Mouse (Mus musculus) erythroblast, embryonic 14.5 days (primary cell): Measurements from ENCODE around the gene Kank2. TPM values are rescaled to one million over a fixed set of nuclear protein-coding genes. Genes with fewer than 3 reads are reported as not detected.
A peak's percentile ranks its signal among the peaks of the same experiment; 100 is the strongest.

ENCODE experiments used
- H3K27me3 ChIP-seq: 2 replicates; pipeline ENCODE4 v1.6.1; 2012; ENCODE audit warnings: inconsistent platforms; ENCODE audit not compliant: control insufficient read depth
- H3K36me3 ChIP-seq: 2 replicates; pipeline ENCODE4 v1.6.1; 2012; ENCODE audit warnings: mild to moderate bottlenecking, inconsistent platforms; ENCODE audit not compliant: control insufficient read depth
- H3K4me1 ChIP-seq: 2 replicates; pipeline ENCODE4 v1.6.1; 2012; ENCODE audit warnings: inconsistent platforms; ENCODE audit not compliant: control insufficient read depth
- H3K4me3 ChIP-seq: replicated peaks from 2 replicates; pipeline ENCODE3; 2012; ENCODE audit warnings: moderate library complexity, mild to moderate bottlenecking, inconsistent platforms
- H3K9me3 ChIP-seq: 2 replicates; pipeline ENCODE4 v1.6.1; 2012; ENCODE audit warnings: low read length, inconsistent platforms, mixed read lengths; ENCODE audit not compliant: control insufficient read depth
- GATA1 ChIP-seq: IDR thresholded peaks from 2 replicates; pipeline ENCODE4 v1.6.1; 2012; ENCODE audit warnings: low read length, inconsistent platforms, mixed read lengths
- TAL1 ChIP-seq: IDR thresholded peaks from 3 replicates; pipeline ENCODE4 v1.6.1; 2012; ENCODE audit warnings: low read length, inconsistent platforms, mixed read lengths
- polyA plus RNA-seq: library from polyadenylated mRNA; stranded (reverse); fragments of >175 nt; gene quantifications from 2 replicates; pipeline ENCODE4 v1.2.3, GENCODE M21; 2012

Gene Kank2
- polyA plus RNA-seq, 1 experiment: 0.02 TPM

- peaks cover 82% of the 10 kb centered on the region for H3K36me3 ChIP-seq
- TF ChIP-seq GATA1 (no peak), TAL1 (no peak)
Measured at GRCm38 (mm10) chr9:21732288-21732687, 66.3 kb downstream of the Kank2 start.

GRCm38 (mm10) chr9:21729264-21729663 lies 69.3 kb downstream of the Kank2 start:
- Histone ChIP-seq H3K4me3 (no peak overlapping the region), H3K27me3 (no peaks in the 10 kb centered on the region), H3K4me1 (peaks cover 39% of the 10 kb centered on the region), H3K9me3 (peaks cover 2% of the 10 kb centered on the region; the same call in 1 of the 2 replicates), H3K36me3 (peaks cover 64% of the 10 kb centered on the region)
- TF ChIP-seq TAL1: no peak
- TF ChIP-seq GATA1: no peak

More at GRCm38 (mm10) chr9:21732288-21732687, 66.3 kb downstream of the Kank2 start:
- Histone ChIP-seq H3K27me3 (no peaks in the 10 kb centered on the region), H3K4me1 (peaks cover 17% of the 10 kb centered on the region), H3K9me3 (peaks cover 9% of the 10 kb centered on the region), H3K4me3 (no peak overlapping the region)

DNA sequence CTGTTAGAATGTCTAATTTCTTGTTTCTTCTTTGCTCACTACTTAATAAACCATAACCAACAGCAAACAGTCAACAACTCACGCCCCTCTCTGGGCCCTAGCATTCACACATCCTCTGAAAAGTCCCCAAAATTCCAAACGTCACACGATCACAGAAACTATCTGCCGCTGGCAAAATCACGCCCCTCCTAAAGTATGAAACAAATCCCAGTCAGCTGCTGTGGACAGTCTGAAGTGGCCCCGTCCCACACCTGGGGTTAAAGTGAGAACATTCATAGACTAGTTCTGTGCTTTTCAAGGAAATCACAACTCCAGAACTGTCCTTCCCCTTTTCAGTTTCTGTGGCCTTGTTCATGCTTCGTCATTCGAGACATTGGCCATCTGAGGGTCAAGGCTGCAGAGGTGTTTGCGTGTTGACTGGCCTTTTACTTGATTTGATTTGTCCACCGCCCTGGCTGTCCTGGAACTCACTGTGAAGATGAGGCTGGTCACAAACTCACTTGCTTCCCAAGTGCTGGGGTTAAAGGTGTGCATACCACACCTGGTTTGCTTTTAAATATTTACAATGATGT lies 70.2 kb downstream of the Kank2 start:
- TF ChIP-seq TAL1 (no peak), GATA1 (no peak)
- Histone ChIP-seq H3K4me1 (peaks cover 49% of the 10 kb centered on the region), H3K4me3 (no peak overlapping the region)

DNA sequence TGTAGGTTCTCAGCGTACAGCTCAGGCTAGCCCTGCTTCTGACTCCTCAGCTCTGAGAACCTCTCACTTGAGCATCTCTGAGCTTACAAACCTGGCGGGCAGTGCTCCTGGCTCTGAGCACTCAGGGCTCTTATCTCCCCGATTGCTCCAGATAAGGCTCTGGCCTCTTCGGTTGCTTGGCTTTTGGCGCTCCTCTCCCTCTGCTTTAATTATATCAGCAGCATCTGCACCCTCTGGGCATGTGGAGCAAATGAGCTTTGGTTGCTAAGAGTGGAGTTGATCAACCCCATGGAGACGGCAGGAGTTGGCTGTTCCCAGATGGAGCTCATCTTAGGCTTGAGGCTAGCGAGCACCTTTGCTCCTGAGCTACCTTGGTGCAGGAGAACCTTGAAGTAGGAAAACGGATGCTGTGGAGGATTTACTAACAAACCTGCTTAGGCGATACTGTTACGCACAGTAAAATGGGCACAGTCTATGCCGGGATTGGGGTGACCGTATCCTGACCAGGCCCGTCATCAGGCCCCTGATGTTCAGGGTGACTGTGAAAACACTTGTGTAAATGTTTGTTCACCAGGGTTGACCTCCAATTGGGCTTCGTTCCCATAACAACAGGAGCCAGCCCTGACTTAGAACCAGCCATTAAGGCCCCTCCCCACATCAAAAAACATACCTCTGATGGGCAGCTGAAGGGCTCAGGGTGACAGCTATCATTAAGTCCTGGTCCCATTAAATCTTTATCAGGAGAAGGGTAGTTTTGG lies 72.1 kb downstream of the Kank2 start:
- Histone ChIP-seq H3K27me3 (no peaks in the 10 kb centered on the region), H3K4me3 (peak overlapping the region; percentile 53), H3K4me1 (peaks cover 63% of the 10 kb centered on the region), H3K9me3 (no peaks in the 10 kb centered on the region), H3K36me3 (peaks cover 35% of the 10 kb centered on the region)
- TF ChIP-seq GATA1 (no peak), TAL1 (no peak)

More for the DNA sequence above, 70.2 kb downstream of the Kank2 start:
- no peaks in the 10 kb centered on the region for H3K27me3 ChIP-seq
- H3K9me3 ChIP-seq: no peaks in the 10 kb centered on the region
- H3K36me3 ChIP-seq: peaks cover 54% of the 10 kb centered on the region

DNA sequence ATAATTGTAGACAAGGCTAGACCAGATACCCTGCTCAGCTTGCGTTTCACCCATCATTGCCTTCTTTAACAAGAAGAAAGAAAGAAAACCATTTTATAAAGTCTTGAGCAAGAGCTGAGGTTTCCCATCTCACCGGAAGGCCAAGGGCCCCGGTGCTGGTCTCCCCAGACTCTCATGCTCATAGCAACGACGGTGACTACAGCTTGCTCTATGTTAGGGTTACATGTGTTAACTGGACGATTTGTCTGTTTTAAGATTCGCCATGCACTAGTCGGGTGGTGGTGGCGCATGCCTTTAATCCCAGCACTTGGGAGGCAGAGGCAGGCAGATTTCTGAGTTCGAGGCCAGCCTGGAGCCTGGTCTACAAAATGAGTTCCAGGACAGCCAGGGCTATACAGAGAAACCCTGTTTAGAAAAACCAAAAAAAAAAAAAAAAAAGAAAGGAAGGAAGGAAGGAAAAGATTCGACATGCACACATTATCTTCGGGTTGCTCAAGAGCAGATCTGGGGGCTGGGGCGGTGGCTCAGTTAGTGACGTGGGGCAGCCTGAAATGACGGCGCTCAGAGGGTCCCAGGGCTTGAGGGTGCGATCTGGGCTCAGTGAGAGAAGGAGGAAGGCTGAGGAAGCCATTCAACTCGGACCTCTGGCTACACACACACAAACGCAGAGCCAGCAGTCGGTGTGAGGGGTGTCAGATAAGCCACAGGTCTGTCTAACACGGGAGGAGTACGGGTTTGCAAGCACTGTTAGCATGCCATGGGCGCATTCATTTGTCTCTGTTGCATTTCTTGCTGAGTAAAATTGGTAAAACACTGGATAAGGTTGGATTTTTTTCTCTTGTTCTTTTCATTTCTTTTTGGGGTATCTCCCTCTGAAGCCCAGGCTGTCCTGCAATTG lies 73.1 kb downstream of the Kank2 start:
- Histone ChIP-seq H3K4me1 (peaks cover 66% of the 10 kb centered on the region), H3K36me3 (peaks cover 28% of the 10 kb centered on the region), H3K27me3 (no peaks in the 10 kb centered on the region), H3K4me3 (peak overlapping the region; percentile 81), H3K9me3 (no peaks in the 10 kb centered on the region)
- no peak for TF ChIP-seq TAL1
- TF ChIP-seq GATA1: no peak

DNA sequence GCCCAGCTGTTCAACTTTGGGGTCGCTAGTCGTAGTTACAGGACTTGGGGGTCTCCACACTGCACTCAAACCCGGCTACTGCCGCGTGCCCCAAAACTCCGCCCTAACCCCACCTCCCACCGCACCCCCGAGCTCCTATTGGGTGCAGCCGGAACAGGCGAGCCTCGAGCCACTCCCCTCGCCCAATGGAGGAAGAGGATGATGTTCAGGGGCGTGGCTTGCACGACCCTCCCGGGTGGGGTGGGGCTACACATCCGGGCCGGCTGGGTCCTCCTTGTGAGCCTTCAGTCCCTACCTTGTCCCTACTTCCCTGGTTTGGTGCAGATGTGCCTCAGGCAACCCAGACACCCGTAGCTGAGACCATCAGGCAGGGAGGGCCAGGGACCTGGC lies 74.4 kb downstream of the Kank2 start:
- H3K9me3 ChIP-seq: no peaks in the 10 kb centered on the region
- TF ChIP-seq GATA1: no peak
- TF ChIP-seq TAL1: no peak
- peak overlapping the region; percentile 81 for H3K4me3 ChIP-seq
- no peaks in the 10 kb centered on the region for H3K27me3 ChIP-seq
- H3K4me1 ChIP-seq: peaks cover 64% of the 10 kb centered on the region
- H3K36me3 ChIP-seq: peaks cover 21% of the 10 kb centered on the region

DNA sequence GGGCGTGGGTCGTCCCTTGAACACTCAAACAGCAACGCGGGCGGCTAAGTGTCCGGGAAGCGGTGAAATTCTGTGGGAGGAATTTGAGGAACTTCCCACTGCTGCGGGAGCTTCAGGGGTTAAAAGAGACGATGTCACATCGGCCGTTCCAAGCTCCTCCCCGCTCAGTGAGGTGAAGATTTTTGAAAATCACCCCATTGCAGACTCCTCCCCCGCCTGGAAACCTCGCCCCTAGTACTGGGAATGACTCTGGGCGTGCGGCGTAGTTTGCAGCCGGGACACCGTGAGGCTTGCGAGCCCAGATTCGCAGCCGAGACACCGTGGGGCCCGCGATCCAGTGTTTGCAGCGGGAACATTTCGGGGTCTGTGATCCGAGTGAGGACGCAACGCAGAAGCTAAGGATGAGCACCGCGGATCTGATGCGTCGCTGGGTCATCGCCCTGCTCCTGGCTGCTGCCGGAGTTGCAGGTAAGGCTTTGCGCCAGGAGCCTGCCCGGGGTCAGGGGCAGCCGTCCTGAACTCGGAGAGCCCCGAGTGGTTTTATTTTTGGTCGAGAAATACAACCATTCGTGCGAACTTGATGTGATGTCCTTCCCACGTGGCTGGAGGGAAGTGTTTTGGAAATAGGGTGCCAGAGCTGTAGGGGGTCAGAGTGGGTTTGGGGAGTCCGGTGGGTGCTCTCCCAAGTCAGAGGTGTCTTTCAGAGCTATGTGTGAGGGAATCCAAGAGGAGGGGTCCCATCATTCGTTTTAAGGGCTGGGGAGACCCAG lies 75.0 kb downstream of the Kank2 start, which contains the start of gene Ldlr:
Ldlr (plus strand) TSS at position 107 of the 770 bp plus-strand sequence.
- TF ChIP-seq TAL1: no peak
- no peak for TF ChIP-seq GATA1
- H3K4me1 ChIP-seq: peaks cover 61% of the 10 kb centered on the region

DNA sequence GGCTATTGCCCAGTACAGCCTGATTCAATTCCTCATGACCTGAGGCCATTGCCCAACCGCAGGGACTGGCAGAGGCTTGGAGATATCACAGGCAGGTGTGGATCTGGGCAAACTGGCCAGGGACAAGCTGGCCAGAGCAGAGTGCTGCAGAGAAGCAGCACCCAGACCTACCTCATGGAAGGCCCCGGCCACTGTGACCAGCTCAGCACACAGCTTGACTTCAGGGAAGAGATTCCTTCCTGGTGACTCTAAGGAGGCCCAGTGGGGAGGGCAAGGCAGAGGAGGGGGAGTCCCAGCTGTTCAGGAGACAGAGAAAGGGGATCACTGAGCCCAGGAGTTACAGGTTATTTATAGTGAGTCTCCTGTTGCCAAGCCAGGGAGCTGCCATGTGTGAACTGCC lies 77.5 kb downstream of the Kank2 start:
- Histone ChIP-seq H3K36me3 (peaks cover 4% of the 10 kb centered on the region), H3K4me3 (no peak overlapping the region), H3K27me3 (no peaks in the 10 kb centered on the region), H3K9me3 (no peaks in the 10 kb centered on the region), H3K4me1 (peaks cover 60% of the 10 kb centered on the region)
- no peak for TF ChIP-seq GATA1
- no peak for TF ChIP-seq TAL1

More for the DNA sequence above, 75.0 kb downstream of the Kank2 start, which contains the start of gene Ldlr:
- H3K4me3 ChIP-seq: peak within 1 kb of the TSS; percentile 81
- H3K9me3 ChIP-seq: no peaks in the 10 kb centered on the region
- no peaks in the 10 kb centered on the region for H3K27me3 ChIP-seq
- peaks cover 16% of the 10 kb centered on the region for H3K36me3 ChIP-seq
